Mouse (Mus musculus) brain, embryonic 14.5 days (tissue): ENCODE measurements around the gene Smg8.
"Not testable (repeated sequence)": the region's sequence is repeated elsewhere in the genome, so short reads cannot be mapped to it uniquely, and the experiment has no call there.

Experiments
- CTCF ChIP-seq: fragments of 200-500 bp; IDR thresholded peaks from 2 replicates; pipeline ENCODE4 v1.5.1; 2012; ENCODE audit warnings: inconsistent platforms, mild to moderate bottlenecking, moderate library complexity, borderline replicate concordance; ENCODE audit not compliant: insufficient read depth, insufficient read length; ENCODE audit errors: extremely low read depth
- POLR2A ChIP-seq: fragments of 200-500 bp; IDR thresholded peaks from 2 replicates; pipeline ENCODE4 v1.6.1; 2012; ENCODE audit warnings: mild to moderate bottlenecking, inconsistent platforms, borderline replicate concordance; ENCODE audit not compliant: poor library complexity, insufficient read depth, insufficient read length, severe bottlenecking; ENCODE audit errors: extremely low read depth

DNA sequence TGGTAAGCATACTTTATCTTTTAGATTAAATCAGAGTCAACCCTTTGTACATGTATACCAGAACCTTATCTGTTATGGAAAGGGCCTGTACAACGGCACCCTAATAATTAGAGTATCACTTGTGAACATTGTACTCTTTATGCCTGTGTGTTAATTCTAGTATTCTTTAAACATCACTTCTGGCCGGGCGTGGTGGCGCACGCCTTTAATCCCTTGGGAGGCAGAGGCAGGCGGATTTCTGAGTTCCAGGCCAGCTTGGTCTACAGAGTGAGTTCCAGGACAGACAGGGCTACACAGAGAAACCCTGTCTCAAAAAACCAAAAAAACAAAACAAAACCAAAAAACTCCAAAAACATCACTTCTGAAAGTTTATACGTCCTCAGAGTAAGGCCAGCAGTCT lies 37.7 kb downstream of the Smg8 start:
- TF ChIP-seq CTCF, POLR2A: not testable (repeated sequence)
